Mouse (Mus musculus) lung, adult 2 months (tissue): ENCODE results near the gene A4gnt. TPM values are rescaled to one million over a fixed set of nuclear protein-coding genes. Genes with fewer than 3 reads are reported as not detected.

Source experiments
- DNase-seq: peaks from one replicate; pipeline ENCODE4 v3.0.0; 2022
- H3K4me1 ChIP-seq: fragments of 200-500 bp; 2 replicates; pipeline ENCODE4 v1.6.1; 2011; ENCODE audit warnings: low read length; ENCODE audit not compliant: control insufficient read depth, insufficient read depth
- H3K4me3 ChIP-seq: fragments of 200-500 bp; replicated peaks from 2 replicates; pipeline ENCODE3; 2011; ENCODE audit warnings: low read depth, mild to moderate bottlenecking, control low read depth, low read length; ENCODE audit errors: extremely low read depth
- CTCF ChIP-seq: fragments of 200-500 bp; IDR thresholded peaks from 2 replicates; pipeline ENCODE4 v1.5.1; 2011; ENCODE audit warnings: mild to moderate bottlenecking, low read length, control low read depth; ENCODE audit not compliant: insufficient read depth
- POLR2A ChIP-seq: fragments of 200-500 bp; IDR thresholded peaks from 2 replicates; pipeline ENCODE4 v1.6.1; 2011; ENCODE audit warnings: low read depth, mild to moderate bottlenecking, control low read depth, low read length, borderline replicate concordance; ENCODE audit errors: extremely low read depth
- WGBS: fragments of 180-500 bp; shearing (Covaris S2); methylation state at CpG from one replicate; pipeline ENCODE4 v1.1.7; 2018; 5-methylcytosine and 5-hydroxymethylcytosine counted together
- polyA plus RNA-seq: library from polyadenylated mRNA; depleted of rRNA; stranded (reverse); fragments of >200 nt; gene quantifications from 2 replicates; pipeline ENCODE4 v1.2.3, GENCODE M21; 2012

The A4gnt gene
- polyA plus RNA-seq, 1 experiment = not detected

DNA sequence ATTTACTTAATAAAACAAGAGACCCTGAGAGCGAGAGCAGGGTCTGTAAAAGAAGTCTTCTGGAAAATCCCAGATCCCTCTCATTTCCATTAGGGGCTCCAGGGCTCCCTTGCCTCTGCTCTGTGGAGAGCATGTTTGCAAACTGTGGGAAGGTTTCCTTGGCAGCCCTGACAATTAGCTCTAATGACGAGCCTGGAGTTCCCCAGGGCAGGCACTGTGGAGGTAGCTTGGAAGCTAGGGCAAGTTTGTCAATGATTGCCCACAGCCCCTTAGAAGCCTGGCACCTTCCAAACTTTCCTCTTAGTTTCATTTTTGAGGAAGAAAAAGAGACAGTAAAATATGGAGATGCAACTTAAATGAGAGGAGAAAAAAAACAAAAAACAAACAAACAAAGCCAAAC is 19.5 kb downstream of the A4gnt start:
- TF ChIP-seq CTCF = no peak
- TF ChIP-seq POLR2A = no peak
- WGBS = 49% methylated on average over 2 of the region's 2 CpGs
- DNase-seq = no peak
- Histone ChIP-seq H3K4me1 (no peaks in the 10 kb centered on the region; the same call in 1 of the 2 replicates), H3K4me3 (no peak overlapping the region)

DNA sequence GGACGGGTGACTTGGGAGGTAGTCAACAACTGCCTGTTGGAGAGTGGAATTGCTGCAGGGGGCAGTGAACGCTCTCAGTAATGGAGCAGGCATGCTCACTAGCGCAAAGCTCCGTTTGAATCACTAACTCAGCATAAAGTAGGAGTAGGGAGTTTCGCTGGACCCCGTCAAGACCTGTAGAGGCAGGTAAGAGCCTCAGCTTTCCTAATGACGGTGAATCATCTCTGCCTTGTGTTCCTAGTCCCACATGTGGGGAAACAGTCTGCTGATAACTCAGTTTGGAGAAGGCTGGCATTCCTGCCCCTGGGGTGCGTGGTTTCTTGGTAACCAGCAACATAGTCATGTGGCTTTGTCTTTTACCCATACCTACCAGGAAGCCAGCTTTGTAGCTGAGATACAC is 20.0 kb downstream of the A4gnt start:
- DNase-seq = peak; percentile 17
- TF ChIP-seq POLR2A (no peak), CTCF (peak; percentile 20; the same call in 1 of the 2 replicates)
- Histone ChIP-seq H3K4me1 (no peaks in the 10 kb centered on the region; the same call in 1 of the 2 replicates), H3K4me3 (no peak overlapping the region)
- WGBS = 59% methylated on average over 8 of the region's 8 CpGs

DNA sequence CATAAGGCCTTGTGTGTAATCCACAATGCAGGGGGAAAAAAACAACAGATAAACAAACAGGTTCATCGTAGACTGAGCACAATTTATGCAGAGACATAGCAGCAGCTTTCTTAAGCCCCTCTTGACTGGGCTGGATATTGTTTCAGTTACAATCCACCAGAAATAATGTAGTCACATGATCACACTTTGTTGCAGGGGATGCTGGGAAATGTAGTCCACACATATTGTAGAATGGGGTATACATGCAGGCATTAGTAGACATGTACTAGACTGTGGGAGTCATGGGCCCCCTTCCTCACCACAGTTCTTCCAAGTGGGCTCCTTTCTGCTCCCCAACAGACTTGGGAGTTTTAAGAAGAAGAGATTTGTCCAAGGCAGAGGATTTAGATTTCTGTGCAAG is 24.5 kb downstream of the A4gnt start:
- no peak for TF ChIP-seq POLR2A
- TF ChIP-seq CTCF = no peak
- 83% methylated on average over 1 of the region's 1 CpGs for WGBS
- no peak overlapping the region for H3K4me3 ChIP-seq
- no peak for DNase-seq
- H3K4me1 ChIP-seq = no peaks in the 10 kb centered on the region; the same call in 1 of the 2 replicates

DNA sequence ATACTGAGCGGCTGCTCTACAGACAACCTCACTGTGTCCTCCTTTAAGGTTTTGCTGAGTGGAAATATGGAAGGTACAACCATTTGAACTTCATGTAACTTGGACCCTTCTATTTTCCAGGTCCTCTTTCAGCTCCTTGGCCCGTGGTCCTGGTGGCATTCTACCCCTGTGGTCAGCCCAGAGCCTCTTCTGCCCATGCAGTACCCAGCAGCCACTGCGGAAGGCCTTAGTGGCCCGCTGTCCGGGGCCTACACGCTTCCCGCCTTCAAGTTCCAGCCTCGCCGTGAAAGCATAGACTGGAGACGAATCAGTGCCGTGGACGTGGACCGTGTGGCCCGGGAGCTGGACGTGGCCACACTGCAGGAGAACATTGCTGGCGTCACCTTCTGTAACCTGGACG is 24.9 kb downstream of the A4gnt start:
- H3K4me1 ChIP-seq = no peaks in the 10 kb centered on the region; the same call in 1 of the 2 replicates
- DNase-seq = no peak
- TF ChIP-seq CTCF (no peak), POLR2A (no peak)
- 92% methylated on average over 17 of the region's 17 CpGs for WGBS
- no peak overlapping the region for H3K4me3 ChIP-seq

DNA sequence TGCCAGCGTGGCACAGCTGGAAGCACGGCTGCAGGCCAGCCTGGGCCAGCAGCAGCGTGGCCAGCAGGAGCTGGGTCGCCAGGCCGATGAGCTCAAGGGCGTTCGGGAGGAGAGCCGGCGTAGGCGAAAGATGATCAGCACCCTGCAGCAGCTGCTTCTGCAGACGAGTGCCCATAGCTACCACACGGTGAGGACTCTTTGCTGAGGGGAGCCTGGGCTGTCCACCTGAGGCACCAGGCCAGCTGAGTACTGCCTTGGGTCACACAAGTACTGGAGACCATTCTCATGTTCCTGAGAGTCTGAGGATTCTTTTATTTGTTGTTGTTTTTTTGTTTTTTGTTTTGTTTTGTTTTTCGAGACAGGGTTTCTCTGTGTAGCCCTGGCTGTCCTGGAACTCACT is 25.4 kb downstream of the A4gnt start:
- no peak for TF ChIP-seq POLR2A
- no peak for TF ChIP-seq CTCF
- Histone ChIP-seq H3K4me1 (no peaks in the 10 kb centered on the region; the same call in 1 of the 2 replicates), H3K4me3 (no peak overlapping the region)
- no peak for DNase-seq
- WGBS = 90% methylated on average over 13 of the region's 13 CpGs

DNA sequence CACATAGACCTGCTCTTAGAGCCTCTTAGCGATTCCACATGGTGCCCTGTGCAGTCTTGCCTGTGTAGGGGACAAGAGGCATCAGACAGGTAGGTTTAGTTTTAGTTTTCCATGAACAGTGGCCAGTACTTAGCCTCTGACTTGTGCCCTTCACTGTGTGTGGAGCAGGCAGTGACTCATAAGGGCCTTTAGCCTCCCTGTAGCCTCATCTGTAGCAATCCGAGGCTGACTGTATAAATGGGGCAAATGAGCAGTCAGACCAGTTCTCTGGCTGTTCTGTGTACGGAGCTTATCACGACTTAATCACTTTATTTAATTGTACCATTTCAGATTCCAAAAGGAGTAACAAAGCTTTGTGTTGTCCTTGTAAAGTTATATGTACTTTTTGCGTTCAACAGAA is 27.7 kb downstream of the A4gnt start:
- WGBS = 71% methylated on average over 5 of the region's 5 CpGs
- no peak for TF ChIP-seq CTCF
- no peak for TF ChIP-seq POLR2A
- no peak for DNase-seq
- H3K4me3 ChIP-seq = no peak overlapping the region
- H3K4me1 ChIP-seq = no peaks in the 10 kb centered on the region

DNA sequence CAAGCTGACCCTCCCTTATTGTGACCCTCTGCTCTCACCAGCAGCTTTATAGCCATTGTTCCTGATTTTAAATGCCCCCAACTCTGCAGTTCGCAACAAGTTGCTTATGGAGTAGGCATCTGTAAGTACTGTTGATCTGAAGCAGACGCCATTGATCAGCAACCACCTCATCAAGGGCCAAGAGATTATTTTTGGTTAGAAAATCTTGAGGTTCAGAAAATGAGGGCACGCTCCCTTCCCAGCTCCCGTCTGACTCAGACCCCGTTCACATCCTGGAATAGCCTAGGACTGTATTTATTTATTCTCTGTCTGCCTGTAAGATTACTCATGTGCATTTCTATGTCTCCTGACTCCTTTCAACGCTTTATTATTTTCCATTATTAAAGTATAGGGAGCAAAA is 33.1 kb downstream of the A4gnt start:
- no peak for DNase-seq
- TF ChIP-seq CTCF (no peak), POLR2A (no peak)
- Histone ChIP-seq H3K4me1 (no peaks in the 10 kb centered on the region), H3K4me3 (no peak overlapping the region)
- WGBS = 65% methylated on average over 6 of the region's 6 CpGs

DNA sequence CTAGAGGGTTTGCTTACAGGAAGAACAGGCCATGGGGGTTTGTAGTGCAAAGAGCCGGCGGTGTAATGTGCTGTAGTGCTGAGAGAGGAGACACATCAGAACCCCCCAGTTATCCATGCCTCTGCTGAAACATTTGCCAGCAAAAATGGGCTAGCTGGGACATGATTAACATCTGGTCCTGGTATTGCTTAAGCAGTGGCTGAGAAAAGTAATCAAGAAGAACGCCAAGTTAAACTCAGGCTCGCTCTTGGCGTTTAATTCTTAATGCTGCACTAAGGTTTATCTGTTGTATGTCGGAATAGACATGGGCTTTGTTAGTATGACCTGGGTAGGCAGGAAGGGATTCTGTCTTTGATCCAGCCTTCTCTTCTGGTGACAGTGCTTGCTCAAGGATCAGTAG is 33.8 kb downstream of the A4gnt start:
- no peak overlapping the region for H3K4me3 ChIP-seq
- DNase-seq = no peak
- 75% methylated on average over 6 of the region's 6 CpGs for WGBS
- H3K4me1 ChIP-seq = no peaks in the 10 kb centered on the region
- no peak for TF ChIP-seq POLR2A
- no peak for TF ChIP-seq CTCF

DNA sequence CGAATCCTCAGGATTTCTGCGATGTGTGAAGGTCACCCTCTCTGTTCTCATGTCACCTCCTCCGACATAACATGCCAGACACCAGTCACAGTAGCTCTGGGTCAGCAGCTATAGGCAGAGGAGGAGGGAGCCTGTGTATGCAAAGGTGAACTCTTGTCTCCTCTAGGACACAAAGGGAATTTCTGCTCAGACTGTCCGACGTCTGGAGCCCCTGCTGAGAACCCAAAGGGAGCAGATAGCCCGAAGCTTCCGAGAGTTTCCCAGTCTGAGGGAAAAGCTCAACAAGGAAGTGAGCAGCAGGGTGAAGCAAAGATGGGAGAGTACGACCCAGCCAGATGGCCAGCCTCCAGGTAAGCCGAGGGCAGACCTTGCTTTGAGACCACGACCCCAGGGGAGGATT is 48.5 kb downstream of the A4gnt start:
- no peak for TF ChIP-seq POLR2A
- no peak for TF ChIP-seq CTCF
- Histone ChIP-seq H3K4me3 (no peak overlapping the region), H3K4me1 (no peaks in the 10 kb centered on the region)
- WGBS = 78% methylated on average over 10 of the region's 10 CpGs
- no peak for DNase-seq

DNA sequence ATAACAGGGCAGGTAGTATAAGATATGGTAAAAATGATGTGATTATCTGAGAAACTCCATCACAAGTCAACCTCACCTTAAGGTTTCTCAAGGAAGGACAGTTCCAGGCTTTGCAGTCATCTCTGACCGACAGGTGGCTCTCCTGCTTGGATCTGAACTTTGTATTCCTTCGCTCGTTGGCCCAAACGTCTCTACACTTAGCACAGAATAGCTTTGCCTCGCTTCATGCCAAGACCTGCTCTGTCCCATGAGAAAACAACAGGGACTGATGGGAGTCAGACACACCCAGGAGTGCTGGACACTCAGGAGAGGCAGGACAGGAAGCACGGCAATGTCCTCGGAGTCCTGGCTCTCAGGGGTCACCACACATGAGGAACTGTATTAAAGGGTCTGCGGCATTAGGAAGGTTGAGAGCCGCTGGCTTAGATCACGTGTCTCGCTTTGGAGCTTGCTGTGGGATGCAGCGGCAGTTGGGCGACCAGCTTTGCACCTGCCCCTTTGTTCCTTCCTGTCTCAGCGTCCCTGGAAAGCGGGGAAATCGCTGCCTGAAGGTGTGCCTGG is 49.4 kb downstream of the A4gnt start:
- WGBS = 64% methylated on average over 16 of the region's 16 CpGs
- Histone ChIP-seq H3K4me1 (no peaks in the 10 kb centered on the region), H3K4me3 (no peak overlapping the region)
- no peak for TF ChIP-seq POLR2A
- no peak for DNase-seq
